25 mouse cellular contexts compared by ENCODE assay signal in the genomic region with DNA sequence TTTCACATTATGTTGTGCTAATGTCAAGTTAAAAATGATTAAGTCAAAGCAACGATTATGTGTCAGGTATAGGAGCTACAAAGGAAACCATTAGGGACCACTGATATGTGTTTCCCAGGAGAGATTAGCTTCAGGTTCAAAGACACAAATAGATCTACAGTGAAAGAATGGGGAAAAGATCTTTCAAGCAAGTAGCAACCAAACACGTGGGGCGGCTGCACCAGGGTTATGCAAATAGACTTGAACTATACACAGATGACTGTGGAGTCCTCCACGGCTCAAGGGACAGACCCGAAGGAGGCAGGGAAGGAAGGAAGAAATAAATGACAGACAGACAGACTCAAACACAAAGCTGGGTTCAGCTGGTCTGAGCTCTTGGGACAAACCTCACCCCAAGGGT. TPM values are rescaled to one million over a fixed set of nuclear protein-coding genes. Genes with fewer than 3 reads are reported as not detected.
"Had no signal": no experiment of that assay in that cellular context is flagged by ENCODE, and none has a peak within 500 bp of the region (broad histone marks: within the 10 kb centered on the region; RNA-seq: fewer than 3 reads in every experiment).

No protein-coding gene starts in this region.

- DNase-seq: gastrocnemius, adult 2 months; gastrocnemius, postnatal 10 days; gastrocnemius, postnatal 25 days; heart, adult 18-20 months; heart, postnatal 10 days; heart, postnatal 4 days; kidney, adult 18-20 months; kidney, adult 8-10 months; kidney, postnatal 10 days; kidney, postnatal 25 days; kidney, postnatal 4 days; liver had no signal

- ATAC-seq: hindbrain, embryonic 16.5 days; inflammation-experienced regulatory T-cells, adult 6 months; intestine, embryonic 16.5 days had no signal

- H3K4me3 ChIP-seq: gastrocnemius, adult 2 months; heart, embryonic 10.5 days; heart, embryonic 12.5 days; hindbrain, embryonic 10.5 days; hindbrain, embryonic 12.5 days; layer of hippocampus, adult 2 months; left cerebral cortex, adult 2 months; limb, embryonic 10.5 days; limb, embryonic 12.5 days had no signal

- H3K27me3 ChIP-seq: heart, embryonic 12.5 days; hindbrain, embryonic 12.5 days; limb, embryonic 12.5 days had no signal

- H3K36me3 ChIP-seq: heart, embryonic 10.5 days; heart, embryonic 12.5 days; hindbrain, embryonic 10.5 days; hindbrain, embryonic 12.5 days; limb, embryonic 10.5 days; limb, embryonic 12.5 days had no signal

- H3K9me3 ChIP-seq: heart, embryonic 10.5 days; heart, embryonic 12.5 days; hindbrain, embryonic 10.5 days; hindbrain, embryonic 12.5 days; limb, embryonic 10.5 days; limb, embryonic 12.5 days had no signal

- H3K27ac ChIP-seq: gastrocnemius, adult 2 months; heart, embryonic 10.5 days; hindbrain, embryonic 10.5 days; hindbrain, embryonic 12.5 days; hindbrain, embryonic 14.5 days; layer of hippocampus, adult 2 months; left cerebral cortex, adult 2 months; limb, embryonic 10.5 days; limb, embryonic 12.5 days had no signal

- H3K4me2 ChIP-seq: heart, embryonic 12.5 days; hindbrain, embryonic 12.5 days; hindbrain, embryonic 14.5 days; limb, embryonic 12.5 days; liver, embryonic 11.5 days had no signal

- H3K9ac ChIP-seq: heart, embryonic 12.5 days; hindbrain, embryonic 12.5 days; hindbrain, embryonic 14.5 days; limb, embryonic 12.5 days had no signal

RNA-seq across cellular contexts. Expression of a gene that starts 16.1 kb away (rescaled TPM):
- polyA plus RNA-seq: inflammation-experienced regulatory T-cells, adult 6 months had no signal
